Mouse (Mus musculus): ENCODE measurements around the gene Mrpl54. TPM values are rescaled to one million over a fixed set of nuclear protein-coding genes. Genes with fewer than 3 reads are reported as not detected.

Mrpl54 gene
- polyA plus RNA-seq, 1 experiment from 2014 or later = 110 TPM

GRCm38 (mm10) chr10:81286586-81286985 lies 19.9 kb upstream of the Mrpl54 start:
- Histone ChIP-seq H3K4me1 (ENCODE audit: insufficient read depth) (peaks cover 25% of the 10 kb centered on the region), H3K9ac (replicated peaks) (no peak overlapping the region), H3K4me2 (ENCODE audit: low read depth, low read length) (peak overlapping the region; percentile 79), H3K27me3 (ENCODE audit: insufficient read depth, low read length) (peaks cover 17% of the 10 kb centered on the region), H3K9me3 (ENCODE audit: low read length) (no peaks in the 10 kb centered on the region), H3K27ac (ENCODE audit: low read depth) (no peak overlapping the region), H3K4me3 (ENCODE audit: low read depth, low read length) (no peak overlapping the region), H3K36me3 (replicated peaks; ENCODE audit: insufficient read depth, low read length) (no peaks in the 10 kb centered on the region)
- DNase-seq (peak; percentile 55), ATAC-seq (no peak)
- TF ChIP-seq EP300 (IDR thresholded peaks at IDR 0.05; ENCODE audit: low read depth) (no peak), CTCF (IDR thresholded peaks at IDR 0.05; ENCODE audit: low read depth) (no peak)
- whole genome bisulfite sequencing (ENCODE audit: insufficient replicate concordance) = 33% methylated on average over 6 of the region's 6 CpGs

- Histone ChIP-seq H3K27ac (ENCODE audit: low read depth) (no peak overlapping the region), H3K4me2 (ENCODE audit: low read depth, low read length) (peak overlapping the region; percentile 79), H3K4me1 (ENCODE audit: insufficient read depth) (peaks cover 19% of the 10 kb centered on the region), H3K27me3 (ENCODE audit: insufficient read depth, low read length) (peaks cover 17% of the 10 kb centered on the region), H3K9ac (replicated peaks) (peak overlapping the region; percentile 63), H3K4me3 (ENCODE audit: low read depth, low read length) (peak overlapping the region; percentile 41), H3K9me3 (ENCODE audit: low read length) (no peaks in the 10 kb centered on the region), H3K36me3 (replicated peaks; ENCODE audit: insufficient read depth, low read length) (no peaks in the 10 kb centered on the region)
- DNase-seq (peak; percentile 92), ATAC-seq (peak; percentile 81)
- WGBS (ENCODE audit: insufficient replicate concordance) = 2% methylated on average over 45 of the region's 54 CpGs
- TF ChIP-seq CTCF (IDR thresholded peaks at IDR 0.05; ENCODE audit: low read depth) (no peak), EP300 (IDR thresholded peaks at IDR 0.05; ENCODE audit: low read depth) (no peak)
These were observed 19.1 kb upstream of the Mrpl54 start for GRCm38 (mm10) chr10:81285694-81286450.

DNA sequence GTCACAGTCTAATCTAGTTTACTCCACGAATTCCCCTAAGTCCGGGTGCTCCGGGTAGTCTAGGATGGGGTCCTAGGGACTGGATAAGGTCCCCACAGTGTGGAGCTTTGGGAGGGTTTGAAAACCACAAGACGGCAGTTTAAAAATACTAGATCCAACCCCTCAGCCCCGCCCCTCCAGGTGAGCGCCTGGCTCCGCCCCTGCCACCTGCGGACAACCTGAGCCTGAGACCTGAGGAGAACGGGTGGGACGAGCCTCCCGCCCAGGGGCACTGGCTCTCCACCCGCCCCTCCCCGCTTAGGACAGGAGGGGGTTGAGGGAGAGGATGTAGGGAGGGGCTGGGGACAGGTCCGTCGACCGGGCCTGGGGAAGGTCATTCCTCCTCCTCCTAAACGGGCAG lies 18.0 kb upstream of the Mrpl54 start:
- Histone ChIP-seq H3K9me3 (ENCODE audit: low read length) (no peaks in the 10 kb centered on the region), H3K4me3 (ENCODE audit: low read depth, low read length) (peak overlapping the region; percentile 41; the same call in 1 of the 2 replicates), H3K4me1 (ENCODE audit: insufficient read depth) (peaks cover 13% of the 10 kb centered on the region), H3K9ac (replicated peaks) (no peak overlapping the region), H3K4me2 (ENCODE audit: low read depth, low read length) (peak overlapping the region; percentile 11; the same call in 1 of the 2 replicates), H3K27ac (ENCODE audit: low read depth) (no peak overlapping the region), H3K27me3 (ENCODE audit: insufficient read depth, low read length) (peaks cover 17% of the 10 kb centered on the region), H3K36me3 (replicated peaks; ENCODE audit: insufficient read depth, low read length) (no peaks in the 10 kb centered on the region)
- TF ChIP-seq EP300 (IDR thresholded peaks at IDR 0.05; ENCODE audit: low read depth) (no peak), CTCF (IDR thresholded peaks at IDR 0.05; ENCODE audit: low read depth) (no peak)
- DNase-seq (no peak), ATAC-seq (no peak)
- whole genome bisulfite sequencing (ENCODE audit: insufficient replicate concordance) = 21% methylated on average over 17 of the region's 17 CpGs

DNA sequence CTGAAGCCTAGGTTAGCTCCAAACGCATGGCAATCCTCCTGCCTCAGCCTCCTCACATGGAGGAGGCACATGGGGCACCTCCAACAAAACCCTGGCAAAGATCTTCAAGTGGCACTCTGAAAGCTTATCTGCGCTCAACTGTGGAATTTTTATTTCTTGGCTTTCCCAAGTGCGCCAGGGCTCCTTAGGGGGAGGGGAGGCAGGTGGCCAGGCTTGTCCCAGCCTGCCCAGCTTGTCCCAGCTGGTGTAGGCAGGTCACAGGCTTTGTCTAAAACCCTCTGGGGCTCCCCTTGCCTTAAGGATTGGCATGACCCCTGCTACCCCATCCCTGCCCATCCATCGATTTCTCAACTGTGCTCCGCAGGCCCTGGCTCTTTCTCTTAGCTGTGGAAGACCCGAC lies 17.5 kb upstream of the Mrpl54 start:
- TF ChIP-seq EP300 (IDR thresholded peaks at IDR 0.05; ENCODE audit: low read depth) (no peak), CTCF (IDR thresholded peaks at IDR 0.05; ENCODE audit: low read depth) (no peak)
- Histone ChIP-seq H3K36me3 (replicated peaks; ENCODE audit: insufficient read depth, low read length) (no peaks in the 10 kb centered on the region), H3K4me3 (ENCODE audit: low read depth, low read length) (no peak overlapping the region), H3K9ac (replicated peaks) (no peak overlapping the region), H3K4me2 (ENCODE audit: low read depth, low read length) (no peak overlapping the region), H3K27me3 (ENCODE audit: insufficient read depth, low read length) (peaks cover 17% of the 10 kb centered on the region), H3K9me3 (ENCODE audit: low read length) (no peaks in the 10 kb centered on the region), H3K4me1 (ENCODE audit: insufficient read depth) (peaks cover 9% of the 10 kb centered on the region), H3K27ac (ENCODE audit: low read depth) (no peak overlapping the region)
- no peak for DNase-seq
- ATAC-seq = no peak
- 70% methylated on average over 6 of the region's 6 CpGs for WGBS (ENCODE audit: insufficient replicate concordance)

DNA sequence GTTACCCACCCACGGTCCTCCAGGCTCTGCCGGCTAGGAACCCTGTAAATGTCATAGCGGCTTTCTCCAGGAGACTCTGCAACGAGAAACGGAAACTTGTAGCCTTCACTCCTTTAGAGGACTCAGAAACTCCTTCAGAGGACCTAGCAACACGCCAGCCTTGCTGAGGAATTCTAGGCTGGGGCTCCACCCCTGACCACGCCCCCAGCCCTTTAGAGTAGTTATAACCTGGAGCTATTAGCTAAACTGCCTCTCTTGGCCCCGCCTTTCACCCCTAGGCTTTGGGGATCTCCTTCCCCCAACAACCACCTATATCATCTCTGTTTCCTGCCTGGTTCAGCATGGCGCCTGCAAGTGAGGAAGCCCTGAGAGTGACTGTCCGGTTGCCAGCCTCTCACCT lies 12.8 kb upstream of the Mrpl54 start:
- no peak overlapping the region for H3K4me3 ChIP-seq (ENCODE audit: low read depth, low read length)
- peaks cover 13% of the 10 kb centered on the region for H3K27me3 ChIP-seq (ENCODE audit: insufficient read depth, low read length)
- no peak overlapping the region for H3K9ac ChIP-seq (replicated peaks)
- H3K9me3 ChIP-seq (ENCODE audit: low read length) = no peaks in the 10 kb centered on the region
- H3K27ac ChIP-seq (ENCODE audit: low read depth) = no peak overlapping the region
- no peak for TF ChIP-seq EP300 (IDR thresholded peaks at IDR 0.05; ENCODE audit: low read depth)
- no peak for TF ChIP-seq CTCF (IDR thresholded peaks at IDR 0.05; ENCODE audit: low read depth)
- ATAC-seq (no peak), DNase-seq (no peak)
- no peaks in the 10 kb centered on the region for H3K4me1 ChIP-seq (ENCODE audit: insufficient read depth)
- H3K4me2 ChIP-seq (ENCODE audit: low read depth, low read length) = no peak overlapping the region
- WGBS (ENCODE audit: insufficient replicate concordance) = 38% methylated on average over 10 of the region's 10 CpGs
- H3K36me3 ChIP-seq (replicated peaks; ENCODE audit: insufficient read depth, low read length) = no peaks in the 10 kb centered on the region

DNA sequence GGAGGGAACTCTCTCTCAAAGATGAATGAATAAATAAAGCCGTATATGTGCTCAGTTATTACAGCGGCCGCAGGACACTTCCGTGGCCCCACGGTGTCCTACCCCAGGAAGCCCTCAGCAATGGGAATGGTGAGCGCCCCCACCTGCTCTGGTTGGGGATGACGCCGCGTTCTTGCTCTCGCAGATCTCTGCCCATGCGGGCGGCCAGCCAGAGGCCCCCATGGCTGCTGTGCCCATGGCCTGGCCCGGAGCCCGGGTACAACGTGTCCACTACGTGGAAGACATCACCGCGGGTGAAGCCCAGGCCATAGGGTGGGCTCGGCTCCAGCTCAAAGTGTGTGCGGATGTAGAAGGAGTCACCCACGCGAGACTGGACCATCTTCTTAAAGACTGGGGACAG lies 10.9 kb upstream of the Mrpl54 start:
- DNase-seq (no peak), ATAC-seq (no peak)
- Histone ChIP-seq H3K27me3 (ENCODE audit: insufficient read depth, low read length) (no peaks in the 10 kb centered on the region), H3K36me3 (replicated peaks; ENCODE audit: insufficient read depth, low read length) (peaks cover 10% of the 10 kb centered on the region), H3K9me3 (ENCODE audit: low read length) (no peaks in the 10 kb centered on the region), H3K9ac (replicated peaks) (no peak overlapping the region), H3K4me2 (ENCODE audit: low read depth, low read length) (no peak overlapping the region), H3K4me3 (ENCODE audit: low read depth, low read length) (no peak overlapping the region), H3K4me1 (ENCODE audit: insufficient read depth) (no peaks in the 10 kb centered on the region), H3K27ac (ENCODE audit: low read depth) (no peak overlapping the region)
- 80% methylated on average over 22 of the region's 22 CpGs for WGBS (ENCODE audit: insufficient replicate concordance)
- TF ChIP-seq EP300 (IDR thresholded peaks at IDR 0.05; ENCODE audit: low read depth) = no peak
- TF ChIP-seq CTCF (IDR thresholded peaks at IDR 0.05; ENCODE audit: low read depth) = no peak
